Mouse (Mus musculus) lung, postnatal 0 days (tissue): ENCODE measurements around the gene Dtx1. TPM values are rescaled to one million over a fixed set of nuclear protein-coding genes. Genes with fewer than 3 reads are reported as not detected.

ENCODE experiments used
- ATAC-seq: fragments of 200-750 bp; cut with Nextera tagmentation; 2 replicates; pipeline ENCODE4 v1.8.0; 2017; ENCODE audit warnings: moderate library complexity
- DNase-seq: peaks from one replicate; pipeline ENCODE4 v3.0.0-alpha.2; 2016; ENCODE audit warnings: low spot score
- H3K27ac ChIP-seq: fragments of 300-500 bp; sonication (generic); 2 replicates; pipeline ENCODE4 v1.5.1; 2014; ENCODE audit warnings: antibody characterized with exemption, mild to moderate bottlenecking, low read length, mixed read lengths
- H3K27me3 ChIP-seq: fragments of 300-500 bp; sonication (generic); replicated peaks from 2 replicates; pipeline ENCODE4 v1.6.1; 2014; ENCODE audit warnings: low read length, mixed read lengths; ENCODE audit not compliant: insufficient read depth
- H3K36me3 ChIP-seq: fragments of 300-500 bp; sonication (generic); 2 replicates; pipeline ENCODE4 v1.6.1; 2014; ENCODE audit warnings: low read length, mixed read lengths; ENCODE audit not compliant: insufficient read depth
- H3K4me1 ChIP-seq: fragments of 300-500 bp; sonication (generic); 2 replicates; pipeline ENCODE4 v1.6.1; 2014; ENCODE audit warnings: antibody characterized with exemption, low read depth, low read length, mixed read lengths; ENCODE audit not compliant: insufficient read depth
- H3K4me2 ChIP-seq: fragments of 300-500 bp; sonication (generic); replicated peaks from 2 replicates; pipeline ENCODE4 v1.6.1; 2014; ENCODE audit warnings: low read depth, mild to moderate bottlenecking, low read length, moderate library complexity, mixed read lengths
- H3K4me3 ChIP-seq: fragments of 300-500 bp; sonication (generic); 2 replicates; pipeline ENCODE4 v1.5.1; 2014; ENCODE audit warnings: low read depth, low read length
- H3K9ac ChIP-seq: fragments of 300-500 bp; sonication (generic); replicated peaks from 2 replicates; pipeline ENCODE4 v1.6.1; 2014; ENCODE audit warnings: low read depth, mild to moderate bottlenecking
- H3K9me3 ChIP-seq: fragments of 300-500 bp; sonication (generic); 2 replicates; pipeline ENCODE4 v1.6.1; 2016; ENCODE audit warnings: low read length, mixed read lengths
- CTCF ChIP-seq: IDR thresholded peaks from 2 replicates; pipeline ENCODE4 v1.5.1; 2016; ENCODE audit warnings: antibody characterized with exemption, mild to moderate bottlenecking
- EP300 ChIP-seq: IDR thresholded peaks from 2 replicates; pipeline ENCODE4 v1.6.1; 2016; ENCODE audit warnings: antibody characterized with exemption, mild to moderate bottlenecking, control low read depth
- WGBS: fragments of 180-500 bp; shearing (Covaris S2); extraction: QIAGEN DNeasy Blood & Tissue Kit; methylation state at CpG from one replicate; pipeline ENCODE4 v1.1.7; 2014; 5-methylcytosine and 5-hydroxymethylcytosine counted together
- polyA plus RNA-seq: library from polyadenylated mRNA; unstranded; fragments of >200 nt; fragmentation: Nextera tagmentation; extraction: Ambion mirVana; gene quantifications from 2 replicates; pipeline ENCODE4 v1.2.1, GENCODE M21; 2015

Dtx1 gene
- polyA plus RNA-seq, 1 experiment from 2014 or later, result 0.48 TPM

DNA sequence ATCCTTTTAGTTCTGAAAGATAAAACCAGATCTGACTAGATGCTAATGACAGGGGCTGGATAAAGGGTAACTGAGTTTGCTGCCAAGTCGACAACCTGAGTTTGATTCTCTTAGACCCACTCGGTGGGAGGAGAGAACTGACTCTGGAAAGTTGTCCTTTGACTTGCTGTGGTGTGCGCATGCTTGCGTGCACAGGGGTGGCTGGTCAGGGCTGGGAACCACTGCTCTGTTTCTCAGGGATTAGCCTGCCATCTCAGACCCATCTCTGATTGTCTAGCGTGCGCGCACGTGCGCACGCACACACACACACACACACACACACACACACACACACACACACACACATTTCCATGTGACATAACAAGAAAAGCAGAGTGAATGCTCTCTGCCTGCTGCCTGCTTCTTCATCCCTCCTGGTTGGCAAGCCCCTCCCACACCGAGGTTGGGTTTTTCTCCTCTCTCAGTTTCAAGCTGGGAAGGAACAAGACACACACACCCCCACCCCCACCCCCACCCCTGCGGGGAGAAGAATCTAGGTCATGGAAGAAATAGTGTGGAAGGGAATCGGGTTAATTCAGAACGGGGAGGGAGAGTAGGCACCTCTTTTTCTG, 22.8 kb upstream of the Dtx1 start:
- DNase-seq (no peak), ATAC-seq (no peak)
- Histone ChIP-seq H3K27ac (no peak overlapping the region), H3K27me3 (no peaks in the 10 kb centered on the region), H3K9ac (no peak overlapping the region), H3K4me3 (no peak overlapping the region), H3K4me1 (no peaks in the 10 kb centered on the region), H3K4me2 (no peak overlapping the region), H3K9me3 (no peaks in the 10 kb centered on the region), H3K36me3 (no peaks in the 10 kb centered on the region)
- TF ChIP-seq CTCF (no peak), EP300 (no peak)
- WGBS, result 64% methylated on average over 14 of the region's 14 CpGs

DNA sequence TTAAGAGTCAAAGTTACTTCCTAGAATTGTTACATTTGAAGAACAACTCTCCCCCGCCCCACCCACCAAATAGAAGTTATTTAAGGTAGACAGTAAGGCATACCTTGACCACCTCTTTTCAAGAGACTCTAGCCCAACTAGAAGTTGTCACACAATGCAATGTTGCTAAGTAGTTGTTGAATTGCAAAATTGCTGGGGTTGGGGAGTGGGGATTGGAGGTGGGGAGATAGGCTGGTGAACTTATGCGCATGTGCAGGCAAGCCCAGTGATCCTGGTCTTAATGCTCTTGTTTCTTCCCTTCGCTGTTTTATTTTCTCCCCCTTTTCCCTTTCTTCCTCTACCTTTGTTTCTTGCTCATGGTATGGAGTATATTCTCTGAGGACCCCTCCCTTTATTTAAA, 22.0 kb upstream of the Dtx1 start:
- TF ChIP-seq CTCF, result no peak
- TF ChIP-seq EP300, result no peak
- Histone ChIP-seq H3K9ac (no peak overlapping the region), H3K27me3 (no peaks in the 10 kb centered on the region), H3K4me3 (no peak overlapping the region), H3K36me3 (no peaks in the 10 kb centered on the region), H3K4me1 (no peaks in the 10 kb centered on the region), H3K4me2 (no peak overlapping the region), H3K27ac (no peak overlapping the region), H3K9me3 (no peaks in the 10 kb centered on the region)
- WGBS, result 90% methylated on average over 3 of the region's 3 CpGs
- no peak for DNase-seq
- no peak for ATAC-seq

DNA sequence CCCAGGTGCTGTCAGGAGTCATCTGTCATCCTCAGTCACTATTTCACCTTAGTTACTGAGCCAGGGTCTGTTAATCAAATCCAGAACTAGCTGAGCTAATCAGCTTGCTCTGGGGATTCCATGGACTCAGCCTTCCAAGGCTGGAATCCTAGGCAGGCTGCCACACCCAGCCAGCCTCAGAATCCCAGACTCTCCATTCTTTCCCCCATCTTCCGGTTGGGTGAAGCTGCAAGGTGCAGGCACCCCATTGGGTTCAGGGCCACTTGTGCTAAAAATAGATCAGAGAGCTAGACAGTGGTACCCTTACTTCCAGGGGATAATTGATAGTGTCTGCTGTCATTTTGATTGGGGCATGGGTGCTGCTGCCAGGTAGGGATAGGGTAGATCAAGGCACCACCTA, 21.0 kb upstream of the Dtx1 start:
- 74% methylated on average over 1 of the region's 1 CpGs for WGBS
- no peak for TF ChIP-seq CTCF
- no peak for TF ChIP-seq EP300

DNA sequence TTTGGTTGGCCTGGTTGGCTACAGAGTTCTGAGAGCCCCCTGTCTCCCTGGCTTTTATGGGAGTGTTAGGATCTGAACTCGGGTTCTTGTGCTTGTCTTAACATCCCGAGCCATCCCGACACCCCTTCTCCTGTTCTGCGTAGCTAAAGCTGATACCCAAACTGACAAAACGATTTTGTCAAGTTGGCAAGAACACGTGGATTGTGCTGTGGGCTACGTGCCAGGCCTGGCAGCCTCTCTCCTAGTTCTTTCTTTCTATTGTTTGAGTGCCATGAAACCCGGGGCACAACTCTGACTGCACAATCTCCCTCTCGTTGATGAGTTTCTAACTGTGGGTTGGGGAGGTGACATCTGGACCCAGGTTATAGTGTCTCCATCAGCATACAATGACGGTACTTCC, 17.6 kb upstream of the Dtx1 start:
- Histone ChIP-seq H3K4me1 (no peaks in the 10 kb centered on the region), H3K27me3 (no peaks in the 10 kb centered on the region), H3K27ac (no peak overlapping the region), H3K9me3 (no peaks in the 10 kb centered on the region), H3K4me2 (no peak overlapping the region), H3K36me3 (no peaks in the 10 kb centered on the region), H3K4me3 (no peak overlapping the region), H3K9ac (no peak overlapping the region)
- no peak for ATAC-seq
- TF ChIP-seq CTCF (no peak), EP300 (no peak)
- 62% methylated on average over 10 of the region's 10 CpGs for WGBS
- DNase-seq, result no peak

More for the DNA sequence above, 21.0 kb upstream of the Dtx1 start:
- Histone ChIP-seq H3K4me1 (no peaks in the 10 kb centered on the region), H3K4me3 (no peak overlapping the region), H3K9ac (no peak overlapping the region), H3K36me3 (no peaks in the 10 kb centered on the region), H3K4me2 (no peak overlapping the region), H3K9me3 (no peaks in the 10 kb centered on the region), H3K27ac (no peak overlapping the region), H3K27me3 (no peaks in the 10 kb centered on the region)
- no peak for DNase-seq
- ATAC-seq, result no peak

DNA sequence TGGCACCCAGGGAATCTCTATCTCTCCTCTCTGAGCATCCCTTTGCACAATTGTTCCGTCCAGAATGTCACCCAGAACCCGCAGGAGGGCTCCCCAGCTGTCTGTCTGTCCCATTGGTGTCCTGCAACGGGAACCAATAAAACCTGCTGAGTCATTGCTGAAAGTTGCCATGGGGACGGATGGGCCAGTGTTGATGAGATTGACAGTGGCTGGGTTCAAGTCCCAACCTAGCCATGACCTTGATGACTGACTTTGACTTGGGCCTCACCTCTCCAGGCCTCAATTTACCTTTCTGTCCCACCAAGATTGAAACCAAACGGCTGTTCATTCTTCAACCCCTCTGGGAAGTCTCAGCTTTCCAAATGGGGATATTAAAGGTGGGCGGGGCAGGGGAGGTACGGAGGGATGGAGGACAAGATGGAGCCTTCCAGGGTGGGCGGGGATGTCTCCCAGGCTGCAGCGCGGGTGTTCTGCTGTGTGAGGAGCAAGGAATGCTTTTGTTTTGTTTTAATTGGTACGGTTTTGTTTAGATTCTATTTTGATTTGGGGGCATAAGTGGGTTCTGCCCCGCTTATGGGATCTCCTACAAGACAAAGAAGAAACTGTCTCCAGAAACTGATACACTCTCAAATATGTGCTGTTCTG, 14.2 kb upstream of the Dtx1 start:
- Histone ChIP-seq H3K4me2 (no peak overlapping the region), H3K27ac (no peak overlapping the region), H3K4me1 (no peaks in the 10 kb centered on the region), H3K9ac (no peak overlapping the region), H3K36me3 (no peaks in the 10 kb centered on the region), H3K27me3 (no peaks in the 10 kb centered on the region), H3K9me3 (no peaks in the 10 kb centered on the region), H3K4me3 (no peak overlapping the region)
- DNase-seq, result no peak
- TF ChIP-seq EP300, result no peak
- 53% methylated on average over 12 of the region's 12 CpGs for WGBS
- no peak for ATAC-seq

DNA sequence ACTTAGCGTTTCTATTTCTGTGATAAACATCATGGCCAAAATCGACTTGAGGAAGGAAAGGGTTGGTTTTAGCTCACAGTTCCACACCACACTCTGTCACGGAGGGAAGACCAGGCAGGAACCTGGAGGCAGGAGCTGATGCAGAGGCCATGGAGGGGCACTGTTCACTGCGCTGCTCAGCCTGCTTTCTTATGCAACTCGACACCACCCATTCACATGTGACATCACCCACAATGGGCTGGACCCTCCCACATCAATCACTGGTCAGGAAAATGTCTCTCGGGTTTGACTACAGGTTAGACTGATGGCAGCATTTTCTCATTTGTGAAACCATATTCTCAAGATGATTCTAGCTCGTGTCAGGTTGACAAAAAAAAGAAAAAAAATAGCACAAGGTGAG, 9.3 kb upstream of the Dtx1 start:
- no peak overlapping the region for H3K9ac ChIP-seq
- H3K4me3 ChIP-seq, result no peak overlapping the region
- H3K4me2 ChIP-seq, result no peak overlapping the region
- H3K27me3 ChIP-seq, result no peaks in the 10 kb centered on the region
- H3K4me1 ChIP-seq, result no peaks in the 10 kb centered on the region
- no peak for DNase-seq
- TF ChIP-seq CTCF (no peak), EP300 (no peak)
- ATAC-seq, result no peak
- no peaks in the 10 kb centered on the region for H3K9me3 ChIP-seq
- H3K27ac ChIP-seq, result no peak overlapping the region
- 48% methylated on average over 7 of the region's 7 CpGs for WGBS
- no peaks in the 10 kb centered on the region for H3K36me3 ChIP-seq
